Mouse (Mus musculus) midbrain, embryonic 15.5 days (tissue): ENCODE data around the gene Dlx4. TPM values are rescaled to one million over a fixed set of nuclear protein-coding genes. Genes with fewer than 3 reads are reported as not detected.
A peak's percentile ranks its signal among the peaks of the same experiment; 100 is the strongest.

ENCODE experiments used
- ATAC-seq: fragments of 200-750 bp; cut with Nextera tagmentation; replicated peaks from 2 replicates; pipeline ENCODE4 v1.8.0; 2017; ENCODE audit warnings: moderate TSS enrichment
- H3K27ac ChIP-seq: fragments of 300-500 bp; sonication (generic); 2 replicates; pipeline ENCODE4 v1.5.1; 2015; ENCODE audit warnings: mild to moderate bottlenecking, inconsistent platforms
- H3K27me3 ChIP-seq: fragments of 300-500 bp; sonication (generic); replicated peaks from 2 replicates; pipeline ENCODE4 v1.6.1; 2015; ENCODE audit warnings: inconsistent platforms
- H3K36me3 ChIP-seq: fragments of 300-500 bp; sonication (generic); replicated peaks from 2 replicates; pipeline ENCODE4 v1.6.1; 2015; ENCODE audit warnings: inconsistent platforms
- H3K4me1 ChIP-seq: fragments of 300-500 bp; sonication (generic); 2 replicates; pipeline ENCODE4 v1.6.1; 2015; ENCODE audit warnings: inconsistent platforms
- H3K4me2 ChIP-seq: fragments of 300-500 bp; sonication (generic); 2 replicates; pipeline ENCODE4 v1.6.1; 2015; ENCODE audit warnings: inconsistent platforms, mild to moderate bottlenecking, moderate library complexity
- H3K4me3 ChIP-seq: fragments of 300-500 bp; sonication (generic); 2 replicates; pipeline ENCODE4 v1.5.1; 2015; ENCODE audit warnings: mild to moderate bottlenecking, inconsistent platforms
- H3K9ac ChIP-seq: fragments of 300-500 bp; sonication (generic); 2 replicates; pipeline ENCODE4 v1.6.1; 2015; ENCODE audit warnings: mild to moderate bottlenecking, inconsistent platforms
- H3K9me3 ChIP-seq: fragments of 300-500 bp; sonication (generic); 2 replicates; pipeline ENCODE4 v1.6.1; 2016; ENCODE audit warnings: inconsistent platforms
- WGBS: fragments of 180-500 bp; shearing (Covaris S2); methylation state at CpG from one replicate; pipeline ENCODE4 v1.1.7; 2015; ENCODE audit warnings: mixed read lengths; 5-methylcytosine and 5-hydroxymethylcytosine counted together
- polyA plus RNA-seq: library from polyadenylated mRNA; unstranded; fragments of >200 nt; fragmentation: Nextera tagmentation; extraction: Ambion mirVana; gene quantifications from 2 replicates; pipeline ENCODE4 v1.2.1, GENCODE M21; 2015

Gene Dlx4
- polyA plus RNA-seq, 1 experiment from 2014 or later, result not detected

GRCm38 (mm10) chr11:95117030-95117429 lies 29.0 kb downstream of the Dlx4 start:
- Histone ChIP-seq H3K36me3 (no peaks in the 10 kb centered on the region), H3K27me3 (peaks cover 39% of the 10 kb centered on the region), H3K9me3 (no peaks in the 10 kb centered on the region), H3K4me1 (peaks cover 29% of the 10 kb centered on the region), H3K27ac (no peak overlapping the region), H3K4me2 (no peak overlapping the region), H3K9ac (no peak overlapping the region), H3K4me3 (no peak overlapping the region)
- 0% methylated on average over 6 of the region's 6 CpGs for WGBS
- ATAC-seq, result peak; percentile 71

- Histone ChIP-seq H3K4me1 (peaks cover 17% of the 10 kb centered on the region), H3K4me3 (no peak overlapping the region), H3K27ac (no peak overlapping the region), H3K4me2 (no peak overlapping the region), H3K36me3 (no peaks in the 10 kb centered on the region), H3K9me3 (no peaks in the 10 kb centered on the region), H3K9ac (no peak overlapping the region), H3K27me3 (no peaks in the 10 kb centered on the region)
- WGBS, result 91% methylated on average over 7 of the region's 7 CpGs
- no peak for ATAC-seq
Measured at GRCm38 (mm10) chr11:95110081-95110480, 36.0 kb downstream of the Dlx4 start.

GRCm38 (mm10) chr11:95109000-95109399 lies 37.1 kb downstream of the Dlx4 start:
- Histone ChIP-seq H3K27me3 (no peaks in the 10 kb centered on the region), H3K4me2 (no peak overlapping the region), H3K4me1 (peaks cover 18% of the 10 kb centered on the region), H3K9me3 (no peaks in the 10 kb centered on the region), H3K36me3 (no peaks in the 10 kb centered on the region), H3K27ac (no peak overlapping the region), H3K4me3 (no peak overlapping the region), H3K9ac (no peak overlapping the region)
- no peak for ATAC-seq
- 90% methylated on average over 2 of the region's 2 CpGs for WGBS

GRCm38 (mm10) chr11:95106440-95107236 lies 39.4 kb downstream of the Dlx4 start:
- Histone ChIP-seq H3K4me3 (no peak overlapping the region), H3K27me3 (no peaks in the 10 kb centered on the region), H3K9me3 (no peaks in the 10 kb centered on the region), H3K4me2 (peak overlapping the region; percentile 30), H3K9ac (no peak overlapping the region), H3K27ac (no peak overlapping the region), H3K4me1 (peaks cover 18% of the 10 kb centered on the region), H3K36me3 (no peaks in the 10 kb centered on the region)
- WGBS, result 32% methylated on average over 23 of the region's 23 CpGs
- ATAC-seq, result peak; percentile 70

- H3K4me2 ChIP-seq, result peak overlapping the region; percentile 35
- no peak overlapping the region for H3K4me3 ChIP-seq
- H3K27ac ChIP-seq, result no peak overlapping the region
- no peak for ATAC-seq
- H3K36me3 ChIP-seq, result no peaks in the 10 kb centered on the region
- no peak overlapping the region for H3K9ac ChIP-seq
- H3K4me1 ChIP-seq, result peaks cover 18% of the 10 kb centered on the region
- H3K9me3 ChIP-seq, result no peaks in the 10 kb centered on the region
- H3K27me3 ChIP-seq, result no peaks in the 10 kb centered on the region
- 7% methylated on average over 25 of the region's 25 CpGs for WGBS
Measured at GRCm38 (mm10) chr11:95105274-95105874, 40.7 kb downstream of the Dlx4 start.

GRCm38 (mm10) chr11:95104266-95104665 lies 41.8 kb downstream of the Dlx4 start:
- H3K4me3 ChIP-seq, result no peak overlapping the region

GRCm38 (mm10) chr11:95102161-95102904 lies 43.7 kb downstream of the Dlx4 start:
- no peak overlapping the region for H3K27ac ChIP-seq
- ATAC-seq, result no peak
- H3K9ac ChIP-seq, result no peak overlapping the region
- H3K9me3 ChIP-seq, result no peaks in the 10 kb centered on the region
- H3K4me1 ChIP-seq, result peaks cover 18% of the 10 kb centered on the region
- WGBS, result 88% methylated on average over 19 of the region's 19 CpGs
- H3K4me3 ChIP-seq, result no peak overlapping the region
- no peaks in the 10 kb centered on the region for H3K36me3 ChIP-seq
- H3K4me2 ChIP-seq, result no peak overlapping the region
- H3K27me3 ChIP-seq, result no peaks in the 10 kb centered on the region

More at GRCm38 (mm10) chr11:95104266-95104665, 41.8 kb downstream of the Dlx4 start:
- H3K36me3 ChIP-seq, result no peaks in the 10 kb centered on the region
- H3K4me1 ChIP-seq, result peaks cover 18% of the 10 kb centered on the region
- WGBS, result 74% methylated on average over 6 of the region's 6 CpGs
- no peak for ATAC-seq
- no peak overlapping the region for H3K4me2 ChIP-seq
- H3K27ac ChIP-seq, result no peak overlapping the region
- H3K9me3 ChIP-seq, result no peaks in the 10 kb centered on the region
- H3K9ac ChIP-seq, result no peak overlapping the region
- H3K27me3 ChIP-seq, result no peaks in the 10 kb centered on the region

GRCm38 (mm10) chr11:95101071-95101788 lies 44.8 kb downstream of the Dlx4 start:
- ATAC-seq, result no peak
- H3K27me3 ChIP-seq, result no peaks in the 10 kb centered on the region
- H3K9ac ChIP-seq, result no peak overlapping the region
- H3K27ac ChIP-seq, result no peak overlapping the region
- no peak overlapping the region for H3K4me3 ChIP-seq
- 23% methylated on average over 16 of the region's 16 CpGs for WGBS
- no peak overlapping the region for H3K4me2 ChIP-seq
- no peaks in the 10 kb centered on the region for H3K9me3 ChIP-seq
- no peaks in the 10 kb centered on the region for H3K36me3 ChIP-seq
- peaks cover 12% of the 10 kb centered on the region for H3K4me1 ChIP-seq

- 36% methylated on average over 3 of the region's 3 CpGs for WGBS
- peaks cover 6% of the 10 kb centered on the region for H3K4me1 ChIP-seq
- no peak overlapping the region for H3K27ac ChIP-seq
- no peaks in the 10 kb centered on the region for H3K36me3 ChIP-seq
- H3K4me2 ChIP-seq, result no peak overlapping the region
- no peak overlapping the region for H3K9ac ChIP-seq
- no peaks in the 10 kb centered on the region for H3K27me3 ChIP-seq
- no peaks in the 10 kb centered on the region for H3K9me3 ChIP-seq
- ATAC-seq, result no peak
- H3K4me3 ChIP-seq, result no peak overlapping the region
Measured at GRCm38 (mm10) chr11:95100393-95100792, 45.7 kb downstream of the Dlx4 start.

GRCm38 (mm10) chr11:95098346-95099095 lies 47.5 kb downstream of the Dlx4 start:
- Histone ChIP-seq H3K9me3 (no peaks in the 10 kb centered on the region), H3K4me2 (no peak overlapping the region), H3K9ac (no peak overlapping the region), H3K4me1 (0 out of 2 replicates have a peak, but pooled peaks cover 2% of the 10 kb centered on the region), H3K27ac (no peak overlapping the region), H3K36me3 (no peaks in the 10 kb centered on the region), H3K4me3 (no peak overlapping the region), H3K27me3 (no peaks in the 10 kb centered on the region)
- no peak for ATAC-seq
- WGBS, result 80% methylated on average over 5 of the region's 5 CpGs

GRCm38 (mm10) chr11:95097889-95098288 lies 48.2 kb downstream of the Dlx4 start:
- 0 out of 2 replicates have a peak, but pooled peaks cover 2% of the 10 kb centered on the region for H3K4me1 ChIP-seq
- no peak overlapping the region for H3K9ac ChIP-seq
- H3K27me3 ChIP-seq, result no peaks in the 10 kb centered on the region; the same call in 1 of the 2 replicates
- ATAC-seq, result no peak
- WGBS, result 64% methylated on average over 6 of the region's 6 CpGs
- no peak overlapping the region for H3K4me3 ChIP-seq
- H3K36me3 ChIP-seq, result no peaks in the 10 kb centered on the region
- H3K4me2 ChIP-seq, result no peak overlapping the region
- H3K9me3 ChIP-seq, result no peaks in the 10 kb centered on the region
- H3K27ac ChIP-seq, result no peak overlapping the region
